Mouse (Mus musculus) Patski (cell line): Measurements from ENCODE around the gene Wdr64. TPM values are rescaled to one million over a fixed set of nuclear protein-coding genes. Genes with fewer than 3 reads are reported as not detected.

Source experiments
- ATAC-seq: fragments of 100-300 bp; one replicate; pipeline ENCODE4 v1.8.0; 2021
- CTCF ChIA-PET: fragments of 350-600 bp; sonication (Branson Sonifier 250); formaldehyde crosslinking; loops from one replicate; lab custom pipeline; 2022; ENCODE audit warnings: inconsistent platforms; lab: Charles Lee
- POLR2A ChIA-PET: fragments of 350-600 bp; sonication (Branson Sonifier 250); formaldehyde crosslinking; loops from one replicate; lab custom pipeline; 2022; ENCODE audit warnings: antibody characterized with exemption, inconsistent platforms; lab: Charles Lee
- DNase-seq: peaks from one replicate; pipeline ENCODE4 v3.0.0-alpha.2; 2011; ENCODE audit warnings: low read depth, low spot score
- H3K27me3 ChIP-seq: fragments of 371-371 bp; one replicate; pipeline ENCODE4 v1.5.1; 2021
- CTCF ChIP-seq: fragments of 100-300 bp; IDR thresholded peaks from one replicate; pipeline ENCODE4 v1.5.1; 2021
- in situ Hi-C: fragments of 300-500 bp; cut with MboI; formaldehyde crosslinking; loops from 3 replicates; pipeline ENCODE4 v1.11.1; 2018; ENCODE audit warnings: low pct_unique_long_range_greater_than_20kb, mixed read lengths
- polyA plus RNA-seq: library from polyadenylated mRNA; unstranded; gene quantifications from one replicate; pipeline ENCODE4 v1.2.3, GENCODE M21; 2021

Gene Wdr64
- polyA plus RNA-seq, 1 experiment from 2014 or later: not detected

- ChIA-PET POLR2A (no interaction called here), CTCF (no interaction called here)
- in situ Hi-C loops: no loop called here
- TF ChIP-seq CTCF: no peak
- ATAC-seq (no peak), DNase-seq (no peak)
- peaks cover 5% of the 10 kb centered on the region for H3K27me3 ChIP-seq
These were observed 14.0 kb downstream of the Wdr64 start for GRCm38 (mm10) chr1:175712338-175712909.

- H3K27me3 ChIP-seq: peaks cover 11% of the 10 kb centered on the region
- no peak for ATAC-seq
- no peak for TF ChIP-seq CTCF
- no peak for DNase-seq
- in situ Hi-C loops: no loop called here
- ChIA-PET CTCF (no interaction called here), POLR2A (no interaction called here)
These were observed 18.4 kb downstream of the Wdr64 start for GRCm38 (mm10) chr1:175716832-175717231.

GRCm38 (mm10) chr1:175725771-175726170 lies 27.4 kb downstream of the Wdr64 start:
- ChIA-PET CTCF (no interaction called here), POLR2A (no interaction called here)
- H3K27me3 ChIP-seq: peaks cover 3% of the 10 kb centered on the region
- ATAC-seq: no peak
- DNase-seq: no peak
- in situ Hi-C loops: no loop called here
- no peak for TF ChIP-seq CTCF

DNA sequence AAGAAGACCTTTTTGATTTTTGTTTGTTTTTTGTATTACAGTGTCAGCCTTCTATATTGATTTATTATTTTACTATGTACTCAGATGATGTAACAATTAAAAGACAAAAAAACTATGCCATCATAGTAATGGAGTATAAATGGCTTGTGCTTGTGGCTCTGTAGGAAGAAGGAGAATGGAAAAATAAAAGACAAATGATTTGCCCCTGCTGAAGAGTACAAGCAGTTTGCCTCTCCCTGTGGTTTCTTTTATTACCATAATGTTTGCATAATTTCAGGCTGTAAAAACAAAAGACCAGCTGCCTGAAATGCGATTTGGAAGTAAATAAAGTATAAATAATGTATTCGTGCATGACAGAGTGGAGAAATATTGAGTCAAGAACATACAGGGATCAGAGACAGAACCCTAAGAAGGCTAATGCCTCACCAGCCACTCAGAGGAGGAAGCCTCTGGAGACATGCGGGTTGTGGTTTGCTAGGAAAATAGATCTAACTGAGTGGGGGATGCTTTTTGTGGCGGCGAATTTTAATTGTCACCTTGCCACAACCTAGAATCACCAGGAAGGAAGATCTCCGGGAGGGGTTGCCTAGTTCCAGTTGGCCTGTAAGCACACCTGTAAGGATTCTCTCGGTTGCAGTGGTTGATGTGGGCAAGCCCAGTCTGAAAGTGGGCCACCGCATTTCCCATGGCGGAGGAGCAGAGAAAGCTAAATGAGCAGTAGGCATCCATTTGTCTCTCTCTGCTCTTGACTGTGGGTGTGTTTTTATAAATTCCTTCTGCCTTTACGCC lies 56.4 kb downstream of the Wdr64 start:
- in situ Hi-C loops: no loop called here
- H3K27me3 ChIP-seq: peaks cover 9% of the 10 kb centered on the region
- ATAC-seq (no peak), DNase-seq (no peak)
- ChIA-PET POLR2A (interaction anchor here (0.6 kb wide), 1 partner anchor 66 kb away, joined by 4 read pairs; no protein-coding TSS in a partner anchor), CTCF (no interaction called here)
- TF ChIP-seq CTCF: no peak

- TF ChIP-seq CTCF: no peak
These were observed 96.3 kb downstream of the Wdr64 start for GRCm38 (mm10) chr1:175794668-175795067.

GRCm38 (mm10) chr1:175808356-175808755 lies 110.0 kb downstream of the Wdr64 start:
- TF ChIP-seq CTCF: no peak
- in situ Hi-C loops: no loop called here
- ATAC-seq (no peak), DNase-seq (no peak)
- H3K27me3 ChIP-seq: peaks cover 8% of the 10 kb centered on the region
- POLR2A ChIA-PET: no interaction called here
- CTCF ChIA-PET: no interaction called here

More at GRCm38 (mm10) chr1:175794668-175795067, 96.3 kb downstream of the Wdr64 start:
- in situ Hi-C loops: no loop called here
- CTCF ChIA-PET: no interaction called here
- POLR2A ChIA-PET: no interaction called here
- H3K27me3 ChIP-seq: peaks cover 2% of the 10 kb centered on the region
- ATAC-seq: no peak
- no peak for DNase-seq

DNA sequence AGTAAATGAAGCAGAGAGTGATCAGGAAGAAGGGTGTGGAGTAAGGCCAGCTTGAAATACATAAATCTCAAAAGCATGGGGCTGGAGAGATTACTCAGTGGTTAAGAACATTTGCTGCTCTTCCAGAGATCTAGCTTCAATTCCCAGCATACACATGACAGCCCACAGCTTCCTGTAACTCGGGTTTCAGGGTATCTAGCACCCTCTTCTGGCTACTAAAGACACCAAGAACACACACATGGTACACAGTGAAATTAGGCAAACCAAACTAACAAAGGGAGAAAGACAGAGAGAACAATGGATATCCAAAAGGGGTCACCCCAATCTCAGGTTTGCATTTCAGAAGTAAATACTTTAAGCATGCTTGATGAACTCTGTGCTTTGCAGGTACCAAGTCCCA lies 113.2 kb downstream of the Wdr64 start:
- in situ Hi-C loops: no loop called here
- CTCF ChIA-PET: no interaction called here
- POLR2A ChIA-PET: no interaction called here
- peak; percentile 26 for TF ChIP-seq CTCF
- DNase-seq: no peak
- ATAC-seq: no peak
- peaks cover 4% of the 10 kb centered on the region for H3K27me3 ChIP-seq

DNA sequence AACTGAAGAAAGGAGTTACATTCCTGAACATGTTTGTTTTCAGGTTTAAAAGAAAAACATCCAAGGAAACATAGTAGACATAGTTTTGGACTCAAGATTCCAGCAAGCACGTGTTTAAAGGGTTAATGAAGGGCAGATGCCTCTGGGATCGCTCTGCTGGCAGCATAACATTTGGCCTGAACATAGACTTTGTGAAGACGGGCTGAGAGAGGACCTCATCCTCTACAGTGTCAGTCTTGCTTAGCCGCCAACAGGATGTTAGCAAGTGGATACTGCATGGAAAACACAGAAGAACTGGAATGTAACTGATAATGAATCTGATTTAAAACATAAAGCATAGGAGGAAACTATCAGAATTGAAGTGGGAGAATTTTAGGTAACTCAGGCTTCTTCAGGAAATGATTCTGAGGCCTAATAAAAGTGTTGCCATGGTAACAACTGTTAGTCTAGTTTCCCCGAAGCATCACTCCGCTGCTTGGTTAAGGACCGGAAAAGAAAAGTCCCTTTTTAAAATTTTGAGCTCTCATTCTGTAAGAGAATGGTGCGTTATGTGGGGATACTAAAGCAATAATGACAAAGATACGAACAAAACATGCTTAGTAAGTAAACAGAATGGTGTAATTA lies 125.5 kb downstream of the Wdr64 start:
- DNase-seq (no peak), ATAC-seq (no peak)
- in situ Hi-C loops: no loop called here
- H3K27me3 ChIP-seq: no peaks in the 10 kb centered on the region
- ChIA-PET CTCF (interaction anchor here (1.3 kb wide), 1 partner anchor 60 kb away, joined by 3 read pairs; no protein-coding TSS in a partner anchor), POLR2A (no interaction called here)
- no peak for TF ChIP-seq CTCF

- CTCF ChIA-PET: no interaction called here
- no peak for TF ChIP-seq CTCF
- DNase-seq: no peak
- ATAC-seq: no peak
- in situ Hi-C loops: no loop called here
- POLR2A ChIA-PET: no interaction called here
- peaks cover 4% of the 10 kb centered on the region for H3K27me3 ChIP-seq
These were observed 130.1 kb downstream of the Wdr64 start for GRCm38 (mm10) chr1:175828539-175828938.

GRCm38 (mm10) chr1:175829220-175829619 lies 130.8 kb downstream of the Wdr64 start:
- ChIA-PET CTCF (no interaction called here), POLR2A (no interaction called here)
- in situ Hi-C loops: no loop called here
- TF ChIP-seq CTCF: no peak
- DNase-seq: no peak
- no peak for ATAC-seq
- H3K27me3 ChIP-seq: peaks cover 4% of the 10 kb centered on the region

DNA sequence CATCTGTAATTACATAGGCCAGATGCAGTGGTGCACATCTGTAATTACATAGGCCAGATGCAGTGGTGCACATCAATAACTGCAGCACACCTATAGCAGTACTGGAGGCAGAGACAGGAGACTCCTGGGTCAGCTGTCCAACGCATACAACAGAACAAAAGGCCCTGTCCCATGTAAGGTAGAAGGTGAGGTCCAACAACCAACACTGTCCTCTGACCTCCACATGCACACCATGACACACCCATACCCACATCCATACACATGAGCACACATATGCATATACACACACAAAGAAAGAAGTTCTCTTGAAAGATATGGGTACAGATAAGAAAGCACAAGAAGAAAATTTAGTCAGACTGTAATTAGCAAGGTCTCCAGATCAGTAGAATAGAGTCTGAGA lies 157.1 kb downstream of the Wdr64 start:
- in situ Hi-C loops: no loop called here
- DNase-seq (no peak), ATAC-seq (no peak)
- ChIA-PET POLR2A (no interaction called here), CTCF (no interaction called here)
- TF ChIP-seq CTCF: no peak
- H3K27me3 ChIP-seq: peaks cover 31% of the 10 kb centered on the region

Other genes starting within 250 kb of the Wdr64 start
- gene Rgs7, start 206.1 kb upstream of the Wdr64 start, polyA plus RNA-seq: 0.27 TPM
- gene Kmo, start 78.2 kb upstream of the Wdr64 start, polyA plus RNA-seq: 0.10 TPM
- 146 TPM for gene Fh1, start 73.0 kb upstream of the Wdr64 start, polyA plus RNA-seq
- gene Opn3, start 5.8 kb upstream of the Wdr64 start, polyA plus RNA-seq: 0.58 TPM
- 3.8 TPM for gene Chml, start 5.7 kb upstream of the Wdr64 start, polyA plus RNA-seq
- 18.3 TPM for gene Exo1, start 182.0 kb downstream of the Wdr64 start, polyA plus RNA-seq
- gene Gm38100, start 221.7 kb downstream of the Wdr64 start, polyA plus RNA-seq: not detected